Mouse (Mus musculus) erythroblast, adult 5-6 weeks (primary cell): ENCODE data around the gene Nutf2. TPM values are rescaled to one million over a fixed set of nuclear protein-coding genes. Genes with fewer than 3 reads are reported as not detected.
A peak's percentile ranks its signal among the peaks of the same experiment; 100 is the strongest.

Source experiments
- ATAC-seq: replicated peaks from 2 replicates; pipeline ENCODE4 v1.8.0; 2016; ENCODE audit warnings: moderate number of reproducible peaks, mild to moderate bottlenecking, moderate TSS enrichment, inconsistent platforms; ENCODE audit not compliant: poor library complexity, low FRiP score, severe bottlenecking
- total RNA-seq, 2 experiments: library from RNA; stranded (forward) in 1 of 2; stranded (reverse) in 1 of 2; fragments of 150-400 nt in 1 of 2; fragments of 200-764, 138-1000 nt in 1 of 2; gene quantifications; 2 replicates each; pipeline versions ENCODE4 v1.2.3 to v1.2.4; 2015 to 2017; ENCODE audit warnings: low replicate concordance in 2 of 2

The Nutf2 gene
- total RNA-seq (2015; ENCODE audit: low replicate concordance) (48.1 and 55.3 TPM in 2 replicates), total RNA-seq (2017; ENCODE audit: low replicate concordance) (5.7 and 8.9 TPM in 2 replicates)

DNA sequence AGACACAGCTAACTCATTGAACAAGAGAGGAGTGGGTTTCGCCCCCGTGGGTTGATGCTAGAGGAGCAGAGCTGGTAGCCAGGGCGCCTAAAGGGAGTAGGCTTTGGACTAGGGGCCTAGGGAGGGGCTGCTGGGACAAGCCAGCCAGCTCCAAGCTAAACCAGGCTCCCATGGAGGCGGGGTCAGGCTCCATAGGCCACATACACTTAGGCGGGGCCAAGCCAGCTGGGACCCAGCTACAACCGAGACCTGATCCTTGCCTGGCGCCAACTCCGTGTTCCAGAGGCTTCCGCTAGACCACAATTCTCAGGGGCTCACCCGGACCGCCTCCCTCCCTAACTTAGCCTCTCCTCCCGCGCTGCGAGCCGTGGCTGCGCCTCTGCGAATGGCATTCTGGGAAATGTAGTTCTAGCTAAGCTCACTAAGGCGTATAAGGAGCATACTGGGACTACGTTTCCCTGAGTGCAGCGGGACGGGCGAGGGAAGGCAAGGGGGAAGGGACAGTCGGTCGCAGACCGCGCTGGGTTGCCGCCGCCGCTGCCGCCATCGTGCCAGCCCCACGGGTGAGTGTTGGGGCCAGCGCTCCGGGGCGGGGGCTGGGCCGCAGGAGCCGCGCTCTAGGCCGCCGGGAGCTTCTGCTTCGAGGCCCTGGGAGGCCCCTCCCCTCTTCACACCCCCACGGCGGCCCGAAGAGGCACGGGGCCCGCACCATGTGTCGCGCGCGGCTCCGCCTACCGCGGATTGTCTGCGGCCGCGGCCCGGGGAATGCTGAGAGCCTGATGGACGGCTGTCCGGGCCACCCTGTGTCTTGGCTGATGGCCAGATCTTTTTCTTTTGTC, at the start of gene Nutf2:
Nutf2 (plus strand) TSS at position 438 of the 839 bp plus-strand sequence.
- ATAC-seq = peak; percentile 83

DNA sequence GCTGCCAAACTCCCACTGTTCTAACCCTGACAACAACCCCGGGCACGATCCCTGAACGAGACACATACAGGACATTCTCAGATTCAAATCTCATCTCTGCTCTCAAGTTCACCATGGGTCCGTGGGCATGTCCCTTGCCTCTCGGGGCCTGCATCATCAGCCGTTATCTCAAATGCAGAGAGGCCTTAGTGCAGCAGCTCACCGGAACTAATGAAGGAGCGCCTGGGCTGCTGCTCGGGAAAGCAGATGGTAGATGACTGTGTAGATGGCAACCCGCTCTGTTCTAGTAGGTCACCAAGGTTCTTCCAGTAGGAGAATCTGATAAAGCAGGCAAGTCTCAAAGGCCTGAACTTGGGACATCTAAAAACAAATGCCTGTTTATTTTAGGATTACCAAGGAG, 49.3 kb upstream of the Nutf2 start:
- peak; percentile 29 for ATAC-seq

DNA sequence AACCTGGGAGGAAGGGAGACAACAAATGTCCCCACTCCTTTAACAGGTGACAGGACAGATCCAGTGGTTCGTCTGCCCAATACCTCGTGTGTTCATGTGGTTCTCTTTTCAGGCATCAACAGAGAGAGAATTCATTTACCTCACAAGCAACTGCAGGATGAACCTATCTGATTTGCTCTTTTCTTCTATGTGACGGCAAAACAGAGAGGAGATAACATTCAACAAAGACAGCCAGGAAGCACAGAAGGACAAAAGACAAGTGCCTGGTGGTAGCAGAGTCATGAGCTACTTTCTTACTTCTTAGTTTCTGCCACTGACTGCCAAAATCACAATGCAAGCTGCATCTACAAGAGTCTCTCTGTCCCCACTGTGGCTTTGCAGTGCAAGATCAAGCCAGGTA, 48.8 kb upstream of the Nutf2 start:
- 0 out of 2 replicates have a peak, but pooled peaks have one; percentile 2 for ATAC-seq

DNA sequence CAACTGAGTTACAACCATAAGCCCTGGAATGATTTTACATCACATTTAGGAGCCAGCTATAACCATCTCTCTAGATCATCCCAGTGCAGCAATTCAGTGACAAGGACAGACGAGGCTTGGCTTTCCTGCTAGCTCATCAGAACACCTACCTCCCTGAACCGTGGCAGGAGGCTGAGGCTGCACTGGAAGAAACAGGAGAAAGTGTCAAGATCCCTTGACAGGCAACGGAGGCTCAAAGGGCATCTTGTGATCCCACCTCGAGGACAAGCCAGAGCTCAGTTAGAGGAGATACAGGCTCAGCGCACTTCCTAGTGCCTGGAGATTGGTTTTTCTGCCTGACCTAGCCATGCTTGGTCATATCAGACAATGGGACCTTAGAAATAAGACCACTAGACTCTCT, 47.9 kb upstream of the Nutf2 start:
- ATAC-seq = no peak

DNA sequence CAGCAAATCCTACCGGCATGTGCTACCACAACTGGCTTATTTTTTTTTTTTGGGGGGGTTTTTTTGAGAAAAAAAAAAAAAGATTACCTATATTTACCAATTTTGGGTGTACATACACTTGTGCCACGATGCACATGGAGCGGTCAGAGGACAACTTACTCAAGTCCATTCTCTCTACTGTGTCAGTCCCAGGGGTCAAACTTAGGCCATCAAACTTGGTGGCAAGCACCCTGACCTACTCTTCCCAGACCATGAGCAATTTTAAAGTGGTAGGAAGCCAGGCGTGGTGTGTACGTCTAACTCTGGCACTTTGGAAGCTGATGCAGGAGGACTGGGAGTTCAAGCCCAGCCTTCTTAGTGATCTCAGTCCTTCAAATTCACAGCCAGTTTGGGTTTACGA, 47.1 kb upstream of the Nutf2 start:
- ATAC-seq = no peak

DNA sequence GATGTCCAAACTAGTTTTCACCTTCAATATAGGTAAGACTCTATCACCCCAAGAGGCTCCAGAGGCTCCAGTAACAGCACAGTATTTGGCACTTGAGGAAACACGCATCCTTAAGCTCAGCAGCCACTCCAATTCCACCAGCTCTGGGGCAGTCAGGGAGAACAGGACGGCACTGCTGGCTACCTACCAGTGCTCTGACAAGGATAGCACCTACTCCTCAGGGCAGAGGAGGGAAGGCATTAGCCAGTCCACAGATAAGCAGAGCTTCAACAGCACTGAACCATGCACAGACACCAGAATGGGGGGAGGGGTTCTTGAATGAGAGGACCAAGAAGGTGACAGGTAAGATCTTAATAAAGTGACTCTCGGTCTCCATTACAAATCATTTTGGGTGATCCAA, 40.7 kb upstream of the Nutf2 start:
- peak; percentile 22; the same call in 1 of the 2 replicates for ATAC-seq

DNA sequence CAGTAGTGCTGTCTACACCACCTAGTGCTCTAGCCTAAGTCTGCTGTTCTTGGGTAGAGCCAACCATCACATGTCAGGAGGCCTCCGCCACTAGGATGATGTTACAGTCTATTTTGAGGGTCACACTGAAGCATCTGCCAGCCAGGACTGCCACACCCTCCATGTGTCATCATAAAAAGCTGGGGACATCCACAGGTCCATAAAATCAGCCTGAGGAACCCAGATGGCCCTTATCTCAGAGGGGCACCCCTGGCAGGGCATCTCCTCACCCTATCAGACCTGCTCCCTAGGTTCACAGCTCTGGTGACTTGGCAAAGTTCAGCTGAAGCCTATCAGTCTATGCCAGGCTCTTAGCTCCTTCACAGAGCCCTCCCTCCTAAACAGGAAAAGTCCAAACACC, 39.5 kb upstream of the Nutf2 start:
- ATAC-seq = peak; percentile 72

DNA sequence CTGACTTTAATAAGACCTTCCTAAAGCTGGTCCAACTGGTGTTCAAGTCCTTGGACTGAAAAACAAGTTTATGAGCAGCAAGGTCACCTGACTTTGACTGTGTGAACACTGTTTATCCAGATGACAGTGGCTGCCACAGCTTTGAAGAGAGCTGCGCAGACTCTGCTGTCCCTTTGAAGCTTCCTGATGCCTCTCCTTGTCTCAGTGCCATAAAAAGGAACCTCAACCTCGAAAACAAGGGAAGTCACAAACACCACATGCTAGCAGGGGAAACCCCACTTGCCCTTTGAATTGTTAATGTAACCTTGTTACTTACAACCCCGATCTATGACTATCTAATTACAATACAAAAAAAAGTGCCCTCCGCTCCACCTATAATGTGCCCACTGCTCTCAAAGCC, 34.9 kb upstream of the Nutf2 start:
- 0 out of 2 replicates have a peak, but pooled peaks have one; percentile 1 for ATAC-seq

DNA sequence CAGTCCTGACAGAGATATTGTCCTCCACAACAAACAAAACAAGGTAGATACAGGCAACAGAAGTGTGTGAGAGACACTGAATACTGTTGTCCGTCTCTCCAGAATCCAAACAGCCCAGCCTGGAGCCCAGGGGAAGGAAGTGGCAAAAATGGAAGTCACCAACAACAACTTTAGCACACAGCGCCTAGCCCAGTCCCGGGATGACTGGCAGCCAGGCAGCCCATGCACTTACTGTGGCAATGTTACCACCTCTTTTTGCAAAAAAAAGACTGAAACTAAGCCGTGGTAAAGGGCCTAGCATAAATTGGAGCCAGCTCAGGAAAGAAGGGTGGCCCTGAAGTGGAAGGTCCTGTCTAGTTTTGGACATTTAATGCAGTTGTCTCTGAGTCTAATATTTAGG, 34.0 kb upstream of the Nutf2 start:
- ATAC-seq = no peak

DNA sequence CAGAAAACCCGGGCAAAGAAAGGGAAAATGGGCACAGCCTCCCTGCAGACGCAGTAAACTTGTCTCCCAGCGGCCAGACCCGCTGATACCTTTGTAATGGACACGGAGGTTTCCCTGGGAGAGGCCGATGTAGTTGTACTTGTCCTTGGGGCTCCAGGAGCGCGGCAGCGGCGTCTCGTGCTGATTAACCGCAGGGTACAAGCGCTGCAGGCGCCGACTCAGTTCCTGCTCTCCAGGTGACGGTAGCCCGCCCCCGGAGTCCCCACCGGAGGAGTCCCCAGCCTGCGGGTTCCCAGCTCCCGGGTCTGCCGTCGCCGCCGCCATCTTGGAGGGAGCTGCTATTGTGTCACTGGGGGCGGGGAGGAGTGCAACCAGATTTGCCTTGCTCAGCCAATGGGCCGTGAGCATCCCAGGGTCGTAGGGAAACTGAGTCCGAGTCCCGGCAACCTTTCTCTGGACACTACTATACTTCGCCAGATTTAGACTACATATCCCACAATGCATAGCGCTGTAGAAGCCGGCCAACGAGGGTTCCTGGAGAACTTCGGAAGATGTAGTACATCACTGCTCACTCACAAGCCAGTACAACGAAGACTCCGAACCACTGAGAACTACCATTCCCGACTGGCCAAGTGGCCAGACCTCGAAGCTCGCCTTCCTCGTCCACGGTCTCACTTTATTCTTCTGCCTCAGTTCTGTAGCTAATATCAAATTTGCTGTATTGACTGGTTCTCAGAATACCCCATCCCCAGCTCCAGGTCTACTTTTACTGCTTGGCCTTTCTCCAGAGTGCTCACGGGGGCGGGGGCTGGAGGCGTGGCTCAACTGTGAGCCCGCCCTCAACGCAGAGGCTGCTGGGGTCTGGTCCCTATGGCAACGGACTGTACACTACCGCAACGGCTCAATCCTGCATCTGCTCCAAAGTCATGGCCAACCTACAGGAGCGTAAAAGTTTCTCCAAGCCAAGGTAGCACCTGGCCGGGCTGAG, 33.2 kb upstream of the Nutf2 start, which contains the start of the genes Ranbp10 and Tsnaxip1:
Ranbp10 (minus strand) TSS at position 490 of the 988 bp plus-strand sequence.
Tsnaxip1 (plus strand) TSS at position 871 of the 988 bp plus-strand sequence.
- peak; percentile 70 for ATAC-seq

DNA sequence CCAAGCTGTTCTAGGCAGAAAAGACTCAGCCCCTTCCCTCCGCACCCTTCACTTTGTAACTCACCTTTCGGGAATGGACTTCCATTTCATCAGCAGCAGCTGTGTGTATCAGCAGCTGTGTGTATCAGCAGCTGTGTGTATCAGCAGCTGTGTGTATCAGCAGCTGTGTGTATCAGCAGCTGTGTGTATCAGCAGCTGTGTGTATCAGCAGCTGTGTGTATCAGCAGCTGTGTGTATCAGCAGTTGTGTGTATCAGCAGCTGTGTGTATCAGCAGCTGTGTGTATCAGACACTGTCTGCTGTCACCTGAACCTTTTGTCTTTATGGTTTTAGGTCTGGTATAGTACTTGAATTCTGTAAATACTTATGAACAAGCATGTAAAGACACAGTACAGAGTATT, 26.6 kb upstream of the Nutf2 start:
- peak; percentile 55 for ATAC-seq

DNA sequence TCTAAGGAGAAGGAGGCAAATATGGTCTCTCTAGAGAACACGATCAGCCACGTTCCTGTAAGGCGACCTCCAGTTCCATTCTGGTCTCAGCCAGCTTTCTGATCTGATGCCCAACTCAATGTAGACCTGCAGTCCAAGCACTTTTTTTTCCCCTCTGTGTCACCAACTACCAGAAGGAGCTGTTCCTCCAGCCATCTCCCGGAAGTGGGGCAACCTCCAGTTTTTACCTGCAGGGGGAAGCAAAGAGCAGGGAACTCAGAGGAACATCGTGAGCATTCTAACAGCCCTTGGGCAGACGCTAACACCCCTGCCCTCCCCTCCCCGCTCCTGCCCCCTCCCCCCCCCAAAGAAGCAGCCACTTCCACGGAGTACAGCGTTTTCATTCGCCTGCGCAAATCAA, 25.1 kb upstream of the Nutf2 start:
- peak; percentile 81 for ATAC-seq

DNA sequence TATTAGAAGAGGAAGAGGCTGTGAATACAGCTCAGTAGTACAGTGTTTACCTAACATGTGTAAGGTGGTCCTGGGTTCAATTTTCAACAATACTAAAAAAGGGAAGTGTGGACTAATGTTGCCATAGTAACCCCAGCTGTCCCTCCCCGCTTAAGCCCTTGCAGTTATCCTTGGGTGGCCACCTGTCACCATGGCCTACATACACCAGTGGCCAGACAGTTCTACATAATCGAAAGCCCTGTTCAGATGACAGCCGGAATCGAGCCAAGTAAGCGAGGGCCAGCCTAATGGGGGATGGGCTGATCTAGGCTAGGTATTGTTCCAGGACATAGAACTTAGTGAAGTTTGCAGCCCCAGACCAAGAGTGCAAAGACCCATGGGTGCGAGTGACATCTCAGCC, 23.4 kb upstream of the Nutf2 start:
- no peak for ATAC-seq

DNA sequence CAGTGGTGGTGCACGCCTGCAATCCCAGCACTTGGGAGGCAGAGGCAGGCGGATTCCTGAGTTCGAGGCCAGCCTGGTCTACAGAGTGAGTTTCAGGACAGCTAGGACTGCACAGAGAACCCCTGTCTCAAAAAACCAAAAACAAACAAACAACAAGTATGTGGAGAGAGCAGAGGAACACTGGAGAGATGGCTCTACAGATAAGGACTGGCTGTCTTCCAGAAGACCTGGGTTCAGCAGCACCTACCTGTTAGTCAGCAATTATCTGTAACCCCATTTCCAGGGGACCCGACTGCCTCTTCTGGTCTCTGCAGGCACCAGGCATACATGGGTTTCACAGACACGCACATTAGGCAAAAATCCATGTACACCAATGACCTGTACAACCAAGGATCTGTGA, 21.2 kb upstream of the Nutf2 start:
- ATAC-seq = no peak

DNA sequence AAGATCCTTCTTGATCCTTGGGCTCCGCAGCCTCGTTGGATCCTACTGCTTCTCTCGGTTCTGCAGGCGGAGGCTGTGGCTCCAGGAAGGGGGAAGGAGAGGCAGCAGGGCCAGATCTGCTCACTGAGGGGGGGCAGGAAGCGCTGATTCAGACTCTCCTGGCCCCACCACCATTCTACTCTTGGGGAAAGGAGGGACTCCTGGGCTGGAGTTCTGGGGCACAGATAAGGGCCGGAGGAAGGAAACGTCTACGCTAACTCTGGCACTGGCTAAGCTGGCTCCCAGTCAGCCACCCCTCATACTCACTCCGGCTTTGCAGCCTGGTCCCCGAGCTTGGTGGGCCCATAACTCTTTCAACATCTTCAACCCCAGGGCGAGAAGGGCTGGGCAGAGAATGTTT, 13.7 kb upstream of the Nutf2 start:
- ATAC-seq = no peak

DNA sequence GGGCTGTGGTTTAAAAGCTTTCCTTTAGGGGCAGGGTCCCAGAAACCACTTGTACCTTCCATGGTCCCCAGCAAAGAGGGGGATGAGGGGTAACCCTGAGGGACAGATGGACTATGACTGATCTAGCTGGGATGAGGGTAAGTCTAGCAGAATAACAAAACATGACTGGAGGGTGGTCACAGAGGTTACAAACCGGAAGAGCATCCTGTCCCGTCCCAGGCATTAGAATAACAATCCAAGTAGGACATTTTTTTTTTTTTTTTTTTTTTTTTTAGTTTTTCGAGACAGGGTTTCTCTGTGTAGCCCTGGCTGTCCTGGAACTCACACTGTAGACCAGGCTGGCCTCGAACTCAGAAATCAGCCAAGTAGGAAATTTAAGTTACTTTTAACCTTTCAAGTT, 10.4 kb upstream of the Nutf2 start:
- no peak for ATAC-seq

DNA sequence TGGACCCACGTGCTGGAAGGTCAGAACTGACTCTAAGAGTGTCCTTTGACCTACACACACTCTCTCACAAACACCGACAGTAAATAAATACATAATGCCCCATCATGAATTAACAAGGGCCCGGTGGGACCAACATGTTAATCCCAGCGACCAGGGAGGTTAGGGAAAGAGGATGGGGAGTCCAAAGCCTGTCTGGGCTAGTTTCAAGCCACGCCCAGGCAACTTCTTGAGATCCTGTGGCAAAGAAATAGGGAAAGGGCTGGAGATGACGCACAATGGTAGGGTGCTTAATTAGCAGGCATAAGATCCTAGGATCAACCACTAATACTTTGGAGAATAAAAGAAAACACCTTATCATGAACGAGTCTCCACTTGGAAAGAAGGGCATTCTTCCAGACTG, 9.8 kb upstream of the Nutf2 start:
- ATAC-seq = no peak

DNA sequence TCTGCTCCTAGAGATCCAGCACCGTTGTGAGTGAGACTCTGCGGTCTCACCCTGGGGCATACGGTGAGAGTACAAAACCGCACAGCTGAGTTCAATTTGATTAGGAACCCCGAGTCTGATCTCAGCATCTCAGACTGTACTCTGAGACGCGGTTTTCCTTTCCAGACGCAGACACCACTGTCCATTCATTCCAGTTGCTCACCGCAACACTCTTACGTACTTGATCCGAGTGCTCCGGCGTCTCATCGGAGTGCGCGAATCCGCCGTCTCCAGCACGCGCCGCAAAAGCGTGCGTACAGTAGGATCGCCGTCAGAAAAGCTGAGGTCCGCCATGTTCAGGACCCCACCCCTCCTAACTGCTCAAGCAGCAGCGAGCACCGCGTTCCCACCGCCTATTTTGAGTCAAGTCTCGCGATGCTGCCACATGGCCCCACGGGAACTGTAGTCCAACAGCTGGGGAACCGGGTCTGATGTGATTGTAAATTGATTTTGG, 8.7 kb upstream of the Nutf2 start:
- peak; percentile 80 for ATAC-seq

DNA sequence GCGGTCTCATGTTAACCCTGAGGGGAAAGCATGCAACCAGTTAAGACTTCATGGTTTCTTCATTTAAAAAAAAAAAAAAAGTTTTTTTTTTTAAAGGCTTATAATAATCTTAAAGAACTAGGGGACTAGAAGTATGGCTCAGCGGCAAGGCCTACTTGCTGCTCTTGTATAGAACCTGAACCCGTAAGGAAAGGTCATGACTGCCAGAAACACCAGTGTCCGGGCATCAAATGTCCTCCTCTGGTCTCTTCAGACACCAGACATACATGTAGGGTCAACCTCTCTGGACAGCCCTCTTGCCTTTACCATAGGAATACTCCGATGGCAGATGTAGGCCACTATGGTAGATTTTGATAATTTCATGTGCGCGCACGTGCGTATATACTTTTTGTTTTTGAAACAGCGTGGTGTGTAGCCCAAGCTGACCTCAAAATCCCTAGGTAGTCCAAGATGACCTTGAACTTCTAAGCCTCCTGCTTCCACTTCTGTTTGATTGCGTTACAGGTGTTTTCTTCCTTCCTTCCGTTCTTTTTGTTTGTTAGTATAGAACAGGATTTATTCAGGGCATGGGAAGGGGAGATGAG, 8.1 kb upstream of the Nutf2 start:
- no peak for ATAC-seq

DNA sequence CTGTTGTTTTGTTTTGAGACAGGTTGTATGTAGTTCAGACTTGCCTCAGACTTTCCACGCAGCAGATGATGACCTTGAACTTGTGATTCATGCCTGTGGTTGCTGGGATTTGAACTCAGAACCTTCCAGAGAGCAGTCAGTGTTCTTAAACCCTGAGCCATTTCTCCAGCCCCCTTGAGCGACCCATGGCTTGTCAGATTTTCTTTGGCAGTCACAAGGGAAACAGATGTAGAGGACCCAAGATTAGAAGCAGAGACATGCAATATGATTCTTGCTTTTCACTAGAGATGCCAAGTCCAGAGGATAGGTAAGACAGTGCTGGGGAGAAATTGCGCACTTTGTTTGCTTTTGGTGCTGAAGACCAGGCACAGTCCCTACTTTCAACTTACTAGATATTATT, 7.2 kb upstream of the Nutf2 start, which contains the start of gene Cenpt:
Cenpt (minus strand) TSS at position 101 of the 400 bp plus-strand sequence.
- ATAC-seq = no peak
